Mouse (Mus musculus) liver, postnatal 0 days (tissue): ENCODE measurements around the gene Slc44a1.

Source experiments
- CTCF ChIP-seq: sonication (generic); IDR thresholded peaks from 2 replicates; pipeline ENCODE4 v1.5.1; 2016; ENCODE audit warnings: antibody characterized with exemption, low read depth
- EP300 ChIP-seq: IDR thresholded peaks from 2 replicates; pipeline ENCODE4 v1.6.1; 2016; ENCODE audit warnings: antibody characterized with exemption, low read depth, mild to moderate bottlenecking

DNA sequence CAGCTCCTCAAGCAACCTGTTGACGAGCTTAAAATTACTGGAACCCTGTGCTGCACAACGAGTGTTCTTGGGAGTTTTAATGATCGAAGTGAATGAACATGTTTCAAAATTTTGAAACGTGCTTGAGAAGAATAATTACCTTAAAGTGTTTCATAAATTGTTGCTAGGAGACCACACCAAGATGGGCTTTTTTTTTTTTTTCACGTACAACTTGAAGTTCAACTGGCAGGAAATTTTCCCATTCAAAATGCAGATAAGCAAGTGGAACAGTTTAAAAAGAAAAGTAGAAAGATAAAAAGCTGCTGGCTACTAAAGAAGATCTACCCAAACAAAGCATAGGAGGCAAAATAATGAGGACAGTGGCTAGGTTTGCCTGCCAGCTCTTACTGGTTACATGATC, 41.7 kb upstream of the Slc44a1 start:
- TF ChIP-seq CTCF (no peak), EP300 (no peak)
